Mouse (Mus musculus) gonadal fat pad, adult 2 months (tissue): ENCODE data around the gene Kansl2. TPM values are rescaled to one million over a fixed set of nuclear protein-coding genes. Genes with fewer than 3 reads are reported as not detected.

ENCODE experiments used
- DNase-seq: peaks from one replicate; pipeline ENCODE4 v3.0.0-alpha.2; 2012; ENCODE audit warnings: low read depth
- polyA plus RNA-seq: library from polyadenylated mRNA; depleted of rRNA; stranded (reverse); fragments of >200 nt; gene quantifications from 2 replicates; pipeline ENCODE4 v1.2.3, GENCODE M21; 2012; rRNA removed

Gene Kansl2
- polyA plus RNA-seq, 1 experiment, result 41.0 TPM

GRCm38 (mm10) chr15:98504514-98504913, 29.6 kb downstream of the Kansl2 start:
- DNase-seq, result no peak

GRCm38 (mm10) chr15:98503317-98503716, 30.7 kb downstream of the Kansl2 start:
- no peak for DNase-seq

GRCm38 (mm10) chr15:98497631-98498030, 36.4 kb downstream of the Kansl2 start:
- no peak for DNase-seq

- DNase-seq, result no peak
Measured at GRCm38 (mm10) chr15:98492102-98492501, 42.0 kb downstream of the Kansl2 start, which contains the start of gene Olfr279. Gene Olfr279, plus strand, starts transcription at chr15:98492402.

- no peak for DNase-seq
Measured at GRCm38 (mm10) chr15:98491332-98491731, 42.7 kb downstream of the Kansl2 start.

GRCm38 (mm10) chr15:98486433-98487021, 47.5 kb downstream of the Kansl2 start:
- no peak for DNase-seq

GRCm38 (mm10) chr15:98483907-98484886, 49.9 kb downstream of the Kansl2 start:
- DNase-seq, result no peak

GRCm38 (mm10) chr15:98482701-98483100, 51.4 kb downstream of the Kansl2 start, which contains the start of gene Lalba:
Gene Lalba, minus strand, starts transcription at chr15:98482721.
- no peak for DNase-seq

GRCm38 (mm10) chr15:98479568-98480102, 54.4 kb downstream of the Kansl2 start:
- no peak for DNase-seq

- DNase-seq, result no peak
Measured at GRCm38 (mm10) chr15:98476281-98476680, 57.8 kb downstream of the Kansl2 start.

GRCm38 (mm10) chr15:98475382-98475781, 58.7 kb downstream of the Kansl2 start:
- no peak for DNase-seq

GRCm38 (mm10) chr15:98474958-98475357, 59.1 kb downstream of the Kansl2 start:
- no peak for DNase-seq

GRCm38 (mm10) chr15:98471539-98471938, 62.5 kb downstream of the Kansl2 start:
- no peak for DNase-seq

GRCm38 (mm10) chr15:98469596-98469995, 64.5 kb downstream of the Kansl2 start, which contains the start of gene OR5BS1P:
Gene OR5BS1P, plus strand, starts transcription at chr15:98469896.
- no peak for DNase-seq

Other genes with a start within 250 kb of the Kansl2 start
- gene Zfp641, start 238.1 kb downstream of the Kansl2 start, polyA plus RNA-seq, result 2.5 and 2.7 TPM in 2 replicates
- not detected in 2 replicates for gene Olfr285, start 216.9 kb downstream of the Kansl2 start, polyA plus RNA-seq
- gene Olfr284, start 193.3 kb downstream of the Kansl2 start, polyA plus RNA-seq, result not detected in 2 replicates
- gene Olfr283, start 153.3 kb downstream of the Kansl2 start, polyA plus RNA-seq, result not detected in 2 replicates
- not detected in 2 replicates for gene Olfr282, start 103.0 kb downstream of the Kansl2 start, polyA plus RNA-seq
- not detected in 2 replicates for gene Olfr281, start 81.7 kb downstream of the Kansl2 start, polyA plus RNA-seq
- not detected in 2 replicates for gene OR5BS1P, start 64.4 kb downstream of the Kansl2 start, polyA plus RNA-seq
- 0.15 and 0.24 TPM in 2 replicates for gene Lalba, start 51.5 kb downstream of the Kansl2 start, polyA plus RNA-seq
- not detected in 2 replicates for gene Olfr279, start 41.9 kb downstream of the Kansl2 start, polyA plus RNA-seq
- 12.0 and 13.2 TPM in 2 replicates for gene Ccnt1, start 36.7 kb upstream of the Kansl2 start, polyA plus RNA-seq
- gene 4930415O20Rik, start 36.7 kb upstream of the Kansl2 start, polyA plus RNA-seq, result 0.58 and 1.3 TPM in 2 replicates
- 84.8 and 91.2 TPM in 2 replicates for gene Adcy6, start 75.8 kb upstream of the Kansl2 start, polyA plus RNA-seq
- 13.7 and 16.1 TPM in 2 replicates for gene Cacnb3, start 96.6 kb upstream of the Kansl2 start, polyA plus RNA-seq
- 30.2 and 31.3 TPM in 2 replicates for gene Ddx23, start 128.6 kb upstream of the Kansl2 start, polyA plus RNA-seq
- 2.6 and 4.8 TPM in 2 replicates for gene Rnd1, start 143.2 kb upstream of the Kansl2 start, polyA plus RNA-seq
- gene Ccdc65, start 173.9 kb upstream of the Kansl2 start, polyA plus RNA-seq, result 0.73 and 1.6 TPM in 2 replicates
- 59.6 and 73.5 TPM in 2 replicates for gene Fkbp11, start 193.9 kb upstream of the Kansl2 start, polyA plus RNA-seq
- 149 and 209 TPM in 2 replicates for gene Arf3, start 228.9 kb upstream of the Kansl2 start, polyA plus RNA-seq
- 2.7 and 3.7 TPM in 2 replicates for gene Wnt10b, start 243.9 kb upstream of the Kansl2 start, polyA plus RNA-seq